ENCODE assay signal across 19 mouse cellular contexts in genomic region chr16:91191233-91191632, GRCm38 (mm10). TPM values are rescaled to one million over a fixed set of nuclear protein-coding genes. Genes with fewer than 3 reads are reported as not detected.
DNase-seq lines count a peak whose midpoint lies in the region; ATAC-seq lines count a peak whose summit lies in the region.
"Had no signal": no experiment of that assay in that cellular context is flagged by ENCODE, and none has a peak within 500 bp of the region (broad histone marks: within the 10 kb centered on the region; RNA-seq: fewer than 3 reads in every experiment).

No protein-coding gene starts in this region.

- peaks cover 9% of the 10 kb centered on the region; the same call in 1 of the 2 replicates for H3K4me1 ChIP-seq in hindbrain, embryonic 14.5 days (replicated peaks; ENCODE audit: control insufficient read depth, insufficient read depth, low read length)
- peaks cover 2% of the 10 kb centered on the region; the same call in 1 of the 2 replicates for H3K4me1 ChIP-seq in hindbrain, embryonic 11.5 days (replicated peaks; ENCODE audit: control insufficient read depth, insufficient read depth, low read length)
- peaks cover 10% of the 10 kb centered on the region; the same call in 1 of the 2 replicates for H3K4me1 ChIP-seq in midbrain, embryonic 15.5 days
- peaks cover 12% of the 10 kb centered on the region for H3K4me1 ChIP-seq in midbrain, embryonic 11.5 days (ENCODE audit: control insufficient read depth, insufficient read depth, low read length)
- H3K4me1 ChIP-seq: intestine, embryonic 15.5 days; limb, embryonic 13.5 days; liver, embryonic 15.5 days had no signal

- 79% methylated on average over 6 of the region's 6 CpGs for WGBS in hindbrain, embryonic 14.5 days
- WGBS in hindbrain, embryonic 11.5 days, result 75% methylated on average over 6 of the region's 6 CpGs
- WGBS in midbrain, embryonic 15.5 days, result 59% methylated on average over 6 of the region's 6 CpGs
- WGBS in midbrain, embryonic 11.5 days, result 80% methylated on average over 6 of the region's 6 CpGs

- H3K9me3 ChIP-seq in hindbrain, embryonic 14.5 days (ENCODE audit: control insufficient read depth, low read length), result no peaks in the 10 kb centered on the region
- H3K9me3 ChIP-seq in hindbrain, embryonic 11.5 days (ENCODE audit: control insufficient read depth, low read length), result no peaks in the 10 kb centered on the region
- no peaks in the 10 kb centered on the region for H3K9me3 ChIP-seq in midbrain, embryonic 15.5 days
- H3K9me3 ChIP-seq in midbrain, embryonic 11.5 days (ENCODE audit: control insufficient read depth, low read length), result no peaks in the 10 kb centered on the region
- H3K9me3 ChIP-seq: intestine, embryonic 15.5 days; liver, embryonic 15.5 days had no signal

- no peaks in the 10 kb centered on the region for H3K36me3 ChIP-seq in hindbrain, embryonic 14.5 days (replicated peaks; ENCODE audit: control insufficient read depth, insufficient read depth)
- no peaks in the 10 kb centered on the region for H3K36me3 ChIP-seq in hindbrain, embryonic 11.5 days (ENCODE audit: control insufficient read depth, insufficient read depth, low read length)
- H3K36me3 ChIP-seq in midbrain, embryonic 15.5 days (replicated peaks), result no peaks in the 10 kb centered on the region
- no peaks in the 10 kb centered on the region for H3K36me3 ChIP-seq in midbrain, embryonic 11.5 days (ENCODE audit: control insufficient read depth, insufficient read depth, low read length)
- H3K36me3 ChIP-seq: intestine, embryonic 15.5 days; limb, embryonic 13.5 days; liver, embryonic 15.5 days had no signal

- H3K27ac ChIP-seq in hindbrain, embryonic 14.5 days, result peak overlapping the region; percentile 36; the same call in 1 of the 2 replicates
- H3K27ac ChIP-seq in hindbrain, embryonic 11.5 days (ENCODE audit: low read depth, low read length), result no peak overlapping the region
- H3K27ac ChIP-seq in midbrain, embryonic 15.5 days, result no peak overlapping the region; the same call in 1 of the 2 replicates
- no peak overlapping the region for H3K27ac ChIP-seq in midbrain, embryonic 11.5 days (ENCODE audit: low read depth, low read length)
- H3K27ac ChIP-seq: intestine, embryonic 15.5 days; limb, embryonic 13.5 days; liver, embryonic 15.5 days; stomach, postnatal 0 days had no signal

- H3K27me3 ChIP-seq in hindbrain, embryonic 14.5 days (ENCODE audit: control insufficient read depth, insufficient read depth, low read length), result peaks cover 92% of the 10 kb centered on the region
- peaks cover 64% of the 10 kb centered on the region for H3K27me3 ChIP-seq in hindbrain, embryonic 11.5 days (ENCODE audit: control insufficient read depth, insufficient read depth, low read length)
- peaks cover 21% of the 10 kb centered on the region; the same call in 1 of the 2 replicates for H3K27me3 ChIP-seq in midbrain, embryonic 15.5 days (replicated peaks)
- H3K27me3 ChIP-seq in midbrain, embryonic 11.5 days (ENCODE audit: control insufficient read depth, insufficient read depth, low read length), result peaks cover 21% of the 10 kb centered on the region
- H3K27me3 ChIP-seq: intestine, embryonic 15.5 days; liver, embryonic 15.5 days had no signal

- no peak overlapping the region for H3K4me2 ChIP-seq in hindbrain, embryonic 14.5 days (replicated peaks)
- H3K4me2 ChIP-seq in hindbrain, embryonic 11.5 days (replicated peaks; ENCODE audit: low read depth, low read length), result no peak overlapping the region
- H3K4me2 ChIP-seq in midbrain, embryonic 15.5 days, result no peak overlapping the region
- no peak overlapping the region for H3K4me2 ChIP-seq in midbrain, embryonic 11.5 days
- H3K4me2 ChIP-seq: intestine, embryonic 15.5 days; limb, embryonic 13.5 days; liver, embryonic 15.5 days had no signal

- H3K4me3 ChIP-seq in hindbrain, embryonic 14.5 days (replicated peaks; ENCODE audit: low read length), result no peak overlapping the region
- H3K4me3 ChIP-seq in hindbrain, embryonic 11.5 days (ENCODE audit: low read depth, low read length), result no peak overlapping the region
- no peak overlapping the region for H3K4me3 ChIP-seq in midbrain, embryonic 15.5 days
- no peak overlapping the region for H3K4me3 ChIP-seq in midbrain, embryonic 11.5 days (ENCODE audit: low read depth, low read length)
- H3K4me3 ChIP-seq: intestine, embryonic 15.5 days; limb, embryonic 13.5 days; liver, embryonic 15.5 days had no signal

- DNase-seq in cerebellum, adult 11-12 months, result peak; percentile 5
- no peak for DNase-seq in cerebellum, adult 11 months
- DNase-seq in hindbrain, embryonic 14.5 days (ENCODE audit: low spot score), result no peak
- no peak for DNase-seq in hindbrain, embryonic 11.5 days (ENCODE audit: low spot score)
- no peak for DNase-seq in midbrain, embryonic 11.5 days (ENCODE audit: low spot score, missing footprints)
- DNase-seq in layer of hippocampus, adult 8-10 months (ENCODE audit: low spot score in 2 of 2), result peak; percentile 12 to 21
- no peak for DNase-seq in thymus, postnatal 25 days
- DNase-seq: adrenal gland, postnatal 10 days; heart, postnatal 10 days; lung, postnatal 14 days; thymus, postnatal 36 days had no signal

- peak; percentile 29; the same call in 1 of the 2 replicates for ATAC-seq in hindbrain, embryonic 14.5 days (ENCODE audit: low FRiP score)
- no peak for ATAC-seq in hindbrain, embryonic 11.5 days (ENCODE audit: low FRiP score)
- ATAC-seq in midbrain, embryonic 15.5 days (replicated peaks), result peak; percentile 43; the same call in 1 of the 2 replicates
- no peak for ATAC-seq in midbrain, embryonic 11.5 days (ENCODE audit: low FRiP score)
- ATAC-seq: intestine, embryonic 15.5 days had no signal

- no peak overlapping the region for H3K9ac ChIP-seq in hindbrain, embryonic 14.5 days
- no peak overlapping the region for H3K9ac ChIP-seq in hindbrain, embryonic 11.5 days (ENCODE audit: low read depth, low read length)
- no peak overlapping the region for H3K9ac ChIP-seq in midbrain, embryonic 15.5 days
- no peak overlapping the region for H3K9ac ChIP-seq in midbrain, embryonic 11.5 days (ENCODE audit: low read length)
- H3K9ac ChIP-seq: intestine, embryonic 15.5 days; limb, embryonic 13.5 days; liver, embryonic 15.5 days had no signal

RNA-seq across cellular contexts. Expression of gene Olig2, which starts 34.0 kb away (rescaled TPM):
- polyA plus RNA-seq in hindbrain, embryonic 14.5 days (2014; fragmentation: Nextera tagmentation; extraction: Ambion mirVana), result 10.9 and 14.1 TPM in 2 replicates
- polyA plus RNA-seq in hindbrain, embryonic 11.5 days (2014; fragmentation: Nextera tagmentation; extraction: Ambion mirVana), result 0.76 and 1.2 TPM in 2 replicates
- polyA plus RNA-seq in midbrain, embryonic 15.5 days (2015; fragmentation: Nextera tagmentation; extraction: Ambion mirVana), result 10.4 and 10.7 TPM in 2 replicates
- polyA plus RNA-seq in midbrain, embryonic 11.5 days (2014; fragmentation: Nextera tagmentation; extraction: Ambion mirVana), result 6.8 and 7.5 TPM in 2 replicates
- total RNA-seq in layer of hippocampus, adult 8-10 months (2022), result 10 to 100 TPM; 21.9 to 27.2 (median 24.1) TPM
- total RNA-seq: adrenal gland, postnatal 10 days; gastrocnemius, adult 8-10 months; heart, postnatal 10 days; megakaryocyte-erythroid progenitor cell, adult 5-6 weeks had no signal
- polyA plus RNA-seq: intestine, embryonic 15.5 days; kidney, embryonic 16.5 days; limb, embryonic 13.5 days; liver, embryonic 15.5 days; stomach, postnatal 0 days had no signal

Comparison
In these comparisons a context has a peak if more than half of its experiments do, and no peak if none do; other contexts are left out.
1. DNase-seq: peak in cerebellum, adult 11-12 months (single experiment) and layer of hippocampus, adult 8-10 months (2 of 2); none in cerebellum, adult 11 months (single experiment), hindbrain, embryonic 14.5 days (single experiment), hindbrain, embryonic 11.5 days (single experiment), midbrain, embryonic 11.5 days (single experiment) and thymus, postnatal 25 days (single experiment).
2. ATAC-seq: peak in hindbrain, embryonic 14.5 days (single experiment) and midbrain, embryonic 15.5 days (single experiment); none in hindbrain, embryonic 11.5 days (single experiment) and midbrain, embryonic 11.5 days (single experiment).